Mouse (Mus musculus): Measurements from ENCODE around the gene Lce3b.

Gene Lce3b

GRCm38 (mm10) chr3:92932679-92933078, at the start of gene Lce3b:
Lce3b (plus strand) TSS chr3:92932979.
- DNase-seq (ENCODE audit: extremely low spot score): no peak

GRCm38 (mm10) chr3:92894063-92894462, 38.7 kb upstream of the Lce3b start:
- DNase-seq (ENCODE audit: extremely low spot score): no peak

DNA sequence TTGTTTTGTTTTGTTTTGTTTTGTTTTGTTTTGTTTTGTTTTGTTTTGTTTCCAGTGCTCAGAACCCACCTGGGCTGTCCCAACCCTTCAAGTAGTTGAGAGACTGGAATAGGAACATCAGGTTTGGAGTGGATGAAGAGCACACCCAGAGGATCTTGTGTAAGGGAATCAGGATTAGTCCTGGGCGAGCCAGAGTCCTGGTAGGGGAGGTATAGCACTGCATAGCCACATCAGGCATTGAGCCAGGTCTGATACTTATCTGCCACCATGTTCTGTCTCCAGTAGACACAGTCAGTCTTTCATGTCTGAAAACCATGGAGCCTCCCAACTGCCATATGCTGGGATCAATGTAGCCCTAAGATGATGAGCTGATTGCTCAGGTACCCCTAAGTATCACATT, 38.3 kb upstream of the Lce3b start:
- DNase-seq (ENCODE audit: extremely low spot score): no peak

DNA sequence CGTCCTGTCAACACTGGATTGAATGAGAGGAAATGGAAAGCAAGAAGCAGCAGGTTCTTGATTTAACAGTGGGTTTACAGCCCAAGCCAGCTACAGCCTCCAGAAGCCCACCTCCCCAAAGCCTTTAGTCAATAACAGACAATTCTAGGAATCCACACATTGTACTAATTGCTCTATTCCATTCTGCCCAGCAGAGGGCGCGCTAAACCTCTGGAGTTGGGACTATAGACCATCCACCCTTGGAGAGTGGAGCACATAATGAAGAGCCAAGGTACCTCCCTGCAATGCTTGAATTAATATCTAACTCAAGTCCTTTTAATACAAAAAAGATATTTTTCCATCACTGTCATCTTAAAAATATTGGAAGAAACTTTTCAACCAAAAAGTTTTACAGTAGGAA, 29.8 kb upstream of the Lce3b start:
- DNase-seq (ENCODE audit: extremely low spot score): peak; percentile 27

DNA sequence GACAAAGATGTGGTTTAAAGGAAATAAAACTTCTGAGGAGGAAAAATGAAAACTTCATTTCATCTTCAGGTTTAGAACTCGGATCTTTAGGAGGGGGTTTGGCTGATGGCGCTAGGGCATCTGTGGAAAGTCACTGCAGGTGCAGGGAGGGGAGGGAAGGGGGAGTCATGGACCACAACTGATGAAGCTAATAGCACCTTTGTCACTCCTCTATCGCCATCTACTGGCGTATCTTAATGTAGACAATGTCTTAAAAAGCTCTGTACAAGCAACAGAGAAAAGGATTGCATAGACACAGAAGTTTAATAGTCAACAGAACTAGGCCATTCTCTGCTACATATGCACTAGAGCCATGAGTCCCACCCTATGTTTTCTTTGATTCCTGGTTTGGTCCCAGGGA, 29.1 kb upstream of the Lce3b start:
- DNase-seq (ENCODE audit: extremely low spot score): peak; percentile 15

DNA sequence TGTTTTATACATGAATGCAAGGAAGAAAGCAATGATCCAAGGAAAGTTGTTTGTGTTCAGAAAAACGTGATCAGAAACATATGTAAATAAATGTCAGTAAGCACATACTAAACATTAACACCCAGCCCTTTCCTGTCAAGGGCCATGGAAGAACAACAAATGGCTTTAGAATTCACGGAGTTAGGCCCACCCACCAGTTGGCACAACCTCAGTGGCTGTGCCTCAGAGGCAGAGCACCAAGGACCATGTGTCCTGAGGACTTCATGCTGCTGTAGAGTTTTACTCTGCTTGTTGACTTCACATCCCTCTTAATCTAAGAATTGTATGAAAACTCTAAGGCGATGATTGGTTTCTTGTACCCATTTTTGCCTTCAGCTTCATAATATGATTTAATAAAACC, 27.6 kb upstream of the Lce3b start:
- no peak for DNase-seq (ENCODE audit: extremely low spot score)

GRCm38 (mm10) chr3:92907571-92907970, 25.2 kb upstream of the Lce3b start:
- DNase-seq (ENCODE audit: extremely low spot score): peak; percentile 15

- no peak for DNase-seq (ENCODE audit: extremely low spot score)
Observed at GRCm38 (mm10) chr3:92920364-92920763, 12.4 kb upstream of the Lce3b start.

DNA sequence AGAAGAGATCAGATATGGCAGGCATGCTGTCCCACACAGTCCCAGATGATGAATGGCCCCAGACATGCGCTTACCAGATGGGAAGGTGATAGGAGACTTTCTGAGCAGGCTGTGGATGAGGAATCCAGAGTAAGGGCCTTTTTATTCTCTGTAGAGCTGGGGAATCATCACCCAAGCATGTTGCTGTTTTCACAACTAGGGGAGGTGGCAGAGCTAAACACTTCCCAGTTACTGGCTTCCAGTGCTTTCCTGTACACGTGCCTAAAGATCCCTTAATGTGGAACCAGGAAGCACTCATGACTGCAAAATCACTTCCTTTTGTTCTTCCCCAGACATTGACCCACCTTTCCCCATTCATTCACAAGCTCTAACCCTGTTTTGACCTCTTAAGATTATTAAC, 6.6 kb upstream of the Lce3b start, which contains the start of gene Lce3a:
TSS of gene Lce3a (minus strand) at position 101 of the 400 bp plus-strand sequence.
- no peak for DNase-seq (ENCODE audit: extremely low spot score)

- no peak for DNase-seq (ENCODE audit: extremely low spot score)
Observed at GRCm38 (mm10) chr3:92944186-92944585, 11.4 kb downstream of the Lce3b start, which contains the start of gene Lce3c. Lce3c (plus strand) TSS chr3:92944486.

GRCm38 (mm10) chr3:92957090-92957489, 24.3 kb downstream of the Lce3b start, which contains the start of gene Lce3d:
Lce3d (plus strand) TSS chr3:92957390.
- no peak for DNase-seq (ENCODE audit: extremely low spot score)

GRCm38 (mm10) chr3:92966761-92967160, 34.0 kb downstream of the Lce3b start, which contains the start of gene Lce3e:
Lce3e (plus strand) TSS chr3:92967061.
- DNase-seq (ENCODE audit: extremely low spot score): no peak

- DNase-seq (ENCODE audit: extremely low spot score): no peak
Observed at GRCm38 (mm10) chr3:92978484-92978883, 45.7 kb downstream of the Lce3b start.

Measured in embryo, embryonic 9.5 days (tissue).